Mouse (Mus musculus) neural tube, embryonic 12.5 days (tissue): ENCODE results near the gene Pxn. TPM values are rescaled to one million over a fixed set of nuclear protein-coding genes. Genes with fewer than 3 reads are reported as not detected.

Source experiments
- ATAC-seq: fragments of 200-750 bp; cut with Nextera tagmentation; 2 replicates; pipeline ENCODE4 v1.8.0; 2017; ENCODE audit warnings: low read depth, mild to moderate bottlenecking, moderate TSS enrichment, moderate library complexity; ENCODE audit not compliant: low FRiP score
- H3K27ac ChIP-seq: fragments of 300-500 bp; sonication (generic); 2 replicates; pipeline ENCODE4 v1.5.1; 2016
- H3K27me3 ChIP-seq: fragments of 300-500 bp; sonication (generic); replicated peaks from 2 replicates; pipeline ENCODE4 v1.6.1; 2016; ENCODE audit warnings: mild to moderate bottlenecking
- H3K36me3 ChIP-seq: fragments of 300-500 bp; sonication (generic); 2 replicates; pipeline ENCODE4 v1.6.1; 2016; ENCODE audit warnings: mild to moderate bottlenecking
- H3K4me1 ChIP-seq: fragments of 300-500 bp; sonication (generic); 2 replicates; pipeline ENCODE4 v1.6.1; 2016
- H3K4me2 ChIP-seq: fragments of 300-500 bp; sonication (generic); replicated peaks from 2 replicates; pipeline ENCODE4 v1.6.1; 2016; ENCODE audit warnings: mild to moderate bottlenecking
- H3K4me3 ChIP-seq: fragments of 300-500 bp; sonication (generic); 2 replicates; pipeline ENCODE4 v1.5.1; 2016
- H3K9ac ChIP-seq: fragments of 300-500 bp; sonication (generic); 2 replicates; pipeline ENCODE4 v1.6.1; 2016; ENCODE audit warnings: mild to moderate bottlenecking
- H3K9me3 ChIP-seq: fragments of 300-500 bp; sonication (generic); 2 replicates; pipeline ENCODE4 v1.6.1; 2016; ENCODE audit warnings: mild to moderate bottlenecking
- WGBS: fragments of 180-500 bp; shearing (Covaris S2); methylation state at CpG from one replicate; pipeline ENCODE4 v1.1.7; 2016; 5-methylcytosine and 5-hydroxymethylcytosine counted together
- microRNA-seq: library from miRNA; unstranded; fragments of <30 nt; microRNA quantifications from one replicate; pipeline ENCODE4, GENCODE M21; 2017
- polyA plus RNA-seq: library from polyadenylated mRNA; unstranded; fragments of >200 nt; fragmentation: Nextera tagmentation; extraction: Ambion mirVana; gene quantifications from 2 replicates; pipeline ENCODE4 v1.2.1, GENCODE M21; 2016

Pxn gene
- polyA plus RNA-seq, 1 experiment from 2014 or later = 33.5 TPM

DNA sequence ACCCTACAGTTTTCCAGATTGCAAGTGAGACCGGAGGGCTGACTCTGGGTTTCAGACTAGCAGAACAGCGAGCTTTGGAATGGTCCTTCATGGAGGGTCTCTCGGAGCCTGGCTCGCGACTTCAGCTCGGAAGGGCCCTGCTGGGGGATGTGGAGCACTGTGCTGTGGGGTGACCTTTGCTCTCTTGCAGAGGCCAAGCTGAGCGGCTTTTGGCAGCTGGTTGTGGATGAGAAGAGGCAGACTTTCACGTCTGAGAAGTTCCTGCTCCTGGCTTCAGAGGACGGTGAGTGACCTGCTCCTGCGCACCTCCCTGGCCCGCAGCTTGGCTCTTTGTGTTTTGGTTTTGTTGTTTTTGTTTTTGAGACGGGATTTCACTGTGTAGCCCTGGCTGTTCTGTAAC lies 79.1 kb downstream of the Pxn start:
- no peak overlapping the region for H3K27ac ChIP-seq
- 90% methylated on average over 12 of the region's 12 CpGs for WGBS

DNA sequence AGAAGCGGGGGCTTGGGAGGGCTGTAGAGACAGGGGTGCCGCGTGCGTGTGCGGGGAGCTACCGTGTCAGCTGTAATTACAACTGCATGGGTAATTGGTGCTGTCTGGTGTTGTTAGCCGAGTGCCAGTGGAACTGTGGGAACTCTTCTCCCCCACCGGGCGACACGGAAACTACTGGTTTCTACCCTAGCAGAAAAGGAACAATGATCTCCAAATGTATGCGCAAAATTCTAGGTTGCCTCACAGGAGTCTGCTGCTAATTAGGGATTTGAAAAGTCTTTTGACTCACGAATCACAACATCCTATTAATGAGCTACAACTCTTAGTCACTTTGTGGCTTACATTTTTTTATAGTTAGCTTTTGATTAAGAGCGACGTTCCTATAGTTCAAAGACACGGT lies 79.7 kb downstream of the Pxn start:
- H3K4me1 ChIP-seq = no peaks in the 10 kb centered on the region
- peaks cover 14% of the 10 kb centered on the region for H3K9me3 ChIP-seq
- no peak overlapping the region for H3K4me2 ChIP-seq
- H3K27me3 ChIP-seq = no peaks in the 10 kb centered on the region
- no peak overlapping the region for H3K4me3 ChIP-seq
- no peak overlapping the region for H3K27ac ChIP-seq
- 88% methylated on average over 15 of the region's 15 CpGs for WGBS
- no peak overlapping the region for H3K9ac ChIP-seq
- ATAC-seq = no peak
- peaks cover 97% of the 10 kb centered on the region for H3K36me3 ChIP-seq

More for the DNA sequence above, 79.1 kb downstream of the Pxn start:
- Histone ChIP-seq H3K36me3 (peaks cover 97% of the 10 kb centered on the region), H3K9me3 (peaks cover 14% of the 10 kb centered on the region), H3K4me2 (no peak overlapping the region), H3K4me3 (no peak overlapping the region), H3K9ac (no peak overlapping the region), H3K27me3 (no peaks in the 10 kb centered on the region), H3K4me1 (no peaks in the 10 kb centered on the region)
- ATAC-seq = no peak

- H3K4me2 ChIP-seq = no peak overlapping the region
- H3K36me3 ChIP-seq = peaks cover 97% of the 10 kb centered on the region
- peaks cover 13% of the 10 kb centered on the region for H3K9me3 ChIP-seq
- no peak overlapping the region for H3K4me3 ChIP-seq
- H3K27ac ChIP-seq = no peak overlapping the region
- H3K27me3 ChIP-seq = no peaks in the 10 kb centered on the region
- no peak overlapping the region for H3K9ac ChIP-seq
- 91% methylated on average over 2 of the region's 2 CpGs for WGBS
- no peaks in the 10 kb centered on the region for H3K4me1 ChIP-seq
- no peak for ATAC-seq
Measured at GRCm38 (mm10) chr5:115586780-115587179, 80.3 kb downstream of the Pxn start.

- ATAC-seq = no peak
- no peak overlapping the region for H3K9ac ChIP-seq
- no peaks in the 10 kb centered on the region for H3K9me3 ChIP-seq
- no peak overlapping the region for H3K4me3 ChIP-seq
- H3K27me3 ChIP-seq = no peaks in the 10 kb centered on the region
- H3K27ac ChIP-seq = no peak overlapping the region
- peaks cover 96% of the 10 kb centered on the region for H3K36me3 ChIP-seq
- 88% methylated on average over 11 of the region's 11 CpGs for WGBS
- H3K4me2 ChIP-seq = no peak overlapping the region
- no peaks in the 10 kb centered on the region for H3K4me1 ChIP-seq
Measured at GRCm38 (mm10) chr5:115591028-115591427, 84.6 kb downstream of the Pxn start.

GRCm38 (mm10) chr5:115591506-115591905 lies 85.0 kb downstream of the Pxn start:
- Histone ChIP-seq H3K27ac (no peak overlapping the region), H3K9me3 (no peaks in the 10 kb centered on the region), H3K36me3 (peaks cover 96% of the 10 kb centered on the region), H3K27me3 (no peaks in the 10 kb centered on the region), H3K4me3 (no peak overlapping the region), H3K4me1 (no peaks in the 10 kb centered on the region), H3K9ac (no peak overlapping the region), H3K4me2 (no peak overlapping the region)
- 98% methylated on average over 2 of the region's 2 CpGs for WGBS
- ATAC-seq = no peak

GRCm38 (mm10) chr5:115603561-115603960 lies 97.1 kb downstream of the Pxn start:
- ATAC-seq = no peak
- H3K4me2 ChIP-seq = no peak overlapping the region
- WGBS = 95% methylated on average over 6 of the region's 6 CpGs
- no peaks in the 10 kb centered on the region for H3K9me3 ChIP-seq
- peaks cover 88% of the 10 kb centered on the region for H3K36me3 ChIP-seq
- H3K27ac ChIP-seq = no peak overlapping the region
- no peaks in the 10 kb centered on the region for H3K27me3 ChIP-seq
- H3K4me3 ChIP-seq = no peak overlapping the region
- H3K4me1 ChIP-seq = no peaks in the 10 kb centered on the region
- no peak overlapping the region for H3K9ac ChIP-seq

Small RNA genes within 50 kb of the gene (microRNA-seq; reads per million reads assigned to microRNA genes)
- not detected for gene Mir7029

Other genes with a start within 250 kb of the Pxn start
- gene Rnf10, start 233.8 kb upstream of the Pxn start, polyA plus RNA-seq = 230 TPM in 2 replicates
- 54.1 and 55.6 TPM in 2 replicates for gene Coq5, start 227.0 kb upstream of the Pxn start, polyA plus RNA-seq
- gene Dynll1, start 205.7 kb upstream of the Pxn start, polyA plus RNA-seq = 1,356 and 1,433 TPM in 2 replicates
- gene Srsf9, start 179.5 kb upstream of the Pxn start, polyA plus RNA-seq = 314 and 343 TPM in 2 replicates
- 31.2 and 35.3 TPM in 2 replicates for gene Gatc, start 165.5 kb upstream of the Pxn start, polyA plus RNA-seq
- gene Triap1, start 165.5 kb upstream of the Pxn start, polyA plus RNA-seq = 52.2 and 54.8 TPM in 2 replicates
- 884 and 947 TPM in 2 replicates for gene Cox6a1, start 157.7 kb upstream of the Pxn start, polyA plus RNA-seq
- 122 and 129 TPM in 2 replicates for gene Msi1, start 77.1 kb upstream of the Pxn start, polyA plus RNA-seq
- gene Pla2g1b, start 40.4 kb upstream of the Pxn start, polyA plus RNA-seq = not detected in 2 replicates
- 23.8 and 24.9 TPM in 2 replicates for gene Sirt4, start 22.0 kb upstream of the Pxn start, polyA plus RNA-seq
- 843 and 890 TPM in 2 replicates for gene Rplp0, start 52.8 kb downstream of the Pxn start, polyA plus RNA-seq
- 47.1 and 51.9 TPM in 2 replicates for gene Gcn1l1, start 58.6 kb downstream of the Pxn start, polyA plus RNA-seq
- 18.7 and 18.9 TPM in 2 replicates for gene Rab35, start 125.2 kb downstream of the Pxn start, polyA plus RNA-seq
- gene Bicdl1, start 224.9 kb downstream of the Pxn start, polyA plus RNA-seq = 21.1 and 21.5 TPM in 2 replicates